Mouse (Mus musculus): ENCODE data around the gene Pmel. TPM values are rescaled to one million over a fixed set of nuclear protein-coding genes. Genes with fewer than 3 reads are reported as not detected.

Pmel gene
- polyA plus RNA-seq (2017; shearing (Covaris generic)), result 1 to 10 TPM; 2.6 to 5.7 TPM

GRCm38 (mm10) chr10:128703895-128704294, at the start of gene Pmel:
Gene Pmel (plus strand): TSS chr10:128704195.
- no peak for ATAC-seq

- ATAC-seq, result no peak
These were observed 48.7 kb upstream of the Pmel start for GRCm38 (mm10) chr10:128655254-128655653.

- ATAC-seq, result no peak
These were observed 47.3 kb upstream of the Pmel start for GRCm38 (mm10) chr10:128656731-128657130.

GRCm38 (mm10) chr10:128657844-128658243, 46.2 kb upstream of the Pmel start:
- no peak for ATAC-seq

GRCm38 (mm10) chr10:128659490-128659889, 44.5 kb upstream of the Pmel start:
- ATAC-seq, result no peak

GRCm38 (mm10) chr10:128662465-128662864, 41.5 kb upstream of the Pmel start:
- ATAC-seq, result no peak

GRCm38 (mm10) chr10:128663441-128664220, 40.4 kb upstream of the Pmel start:
- peak; percentile 70 for ATAC-seq

GRCm38 (mm10) chr10:128664808-128665207, 39.2 kb upstream of the Pmel start:
- ATAC-seq, result no peak

GRCm38 (mm10) chr10:128665307-128665706, 38.7 kb upstream of the Pmel start:
- no peak for ATAC-seq

- ATAC-seq, result no peak
These were observed 38.2 kb upstream of the Pmel start for GRCm38 (mm10) chr10:128665806-128666205.

- no peak for ATAC-seq
These were observed 35.0 kb upstream of the Pmel start for GRCm38 (mm10) chr10:128668790-128669672.

GRCm38 (mm10) chr10:128671148-128671547, 32.8 kb upstream of the Pmel start:
- no peak for ATAC-seq

- ATAC-seq, result peak; percentile 89
These were observed 30.1 kb upstream of the Pmel start, which contains the start of gene Suox for GRCm38 (mm10) chr10:128673763-128674468. Gene Suox (minus strand): TSS chr10:128674073.

- ATAC-seq, result peak; percentile 58
These were observed 29.5 kb upstream of the Pmel start for GRCm38 (mm10) chr10:128674469-128675008.

- no peak for ATAC-seq
These were observed 8.5 kb upstream of the Pmel start for GRCm38 (mm10) chr10:128695411-128695991.

- ATAC-seq, result peak; percentile 97
These were observed 7.8 kb upstream of the Pmel start, which contains the start of gene Rab5b for GRCm38 (mm10) chr10:128695992-128696807. Gene Rab5b (minus strand): TSS chr10:128696264.

GRCm38 (mm10) chr10:128697072-128697725, 6.8 kb upstream of the Pmel start:
- no peak for ATAC-seq

- ATAC-seq, result no peak
These were observed 5.0 kb upstream of the Pmel start for GRCm38 (mm10) chr10:128699006-128699405.

GRCm38 (mm10) chr10:128699611-128700010, 4.4 kb upstream of the Pmel start:
- ATAC-seq, result no peak

- no peak for ATAC-seq
These were observed 3.3 kb upstream of the Pmel start for GRCm38 (mm10) chr10:128700712-128701111.
